Mouse (Mus musculus) T-helper 1 cell (primary cell): ENCODE results near the gene Ppif.

Source experiments
- in situ Hi-C: fragments of 300-600 bp; cut with MboI, MseI; formaldehyde crosslinking; loops from one replicate; pipeline ENCODE4 v1.15.1; 2025; ENCODE audit warnings: high pct_unique_total_duplicates

The Ppif gene

GRCm38 (mm10) chr14:25734736-25735716 is 41.1 kb downstream of the Ppif start:
- in situ Hi-C loops = loop anchor here (5.0 kb wide), 1 partner anchor 57 kb away; no protein-coding TSS in a partner anchor

GRCm38 (mm10) chr14:25736140-25736539 is 42.2 kb downstream of the Ppif start:
- in situ Hi-C loops = loop anchor here (5.0 kb wide), 1 partner anchor 56 kb away; no protein-coding TSS in a partner anchor

DNA sequence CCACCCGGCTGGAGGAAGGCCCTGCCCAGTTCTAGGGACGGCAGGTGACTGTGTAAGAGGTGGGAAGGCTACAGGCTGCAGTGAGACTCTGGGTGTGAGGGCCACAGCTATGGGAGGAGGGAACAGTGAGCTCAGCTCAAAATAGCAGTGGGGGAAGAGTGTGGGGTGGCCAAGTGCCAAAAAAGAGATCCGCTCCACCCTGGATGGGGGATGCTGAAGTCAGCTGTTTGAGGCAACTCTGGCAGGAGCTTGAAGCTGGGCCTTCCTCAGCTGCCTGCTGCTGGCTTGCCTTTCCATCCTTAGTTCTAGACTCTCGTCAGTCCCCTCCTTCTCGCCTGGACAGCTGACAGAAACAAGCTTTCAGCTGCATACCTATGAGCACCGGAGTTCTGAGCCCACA is 42.6 kb downstream of the Ppif start:
- in situ Hi-C loops = loop anchor here (5.0 kb wide), 1 partner anchor 56 kb away; no protein-coding TSS in a partner anchor

GRCm38 (mm10) chr14:25738591-25739001 is 44.6 kb downstream of the Ppif start:
- in situ Hi-C loops = loop anchor here (5.0 kb wide), 1 partner anchor 54 kb away; no protein-coding TSS in a partner anchor

GRCm38 (mm10) chr14:25739957-25740565 is 46.1 kb downstream of the Ppif start:
- in situ Hi-C loops = loop anchor here (5.0 kb wide), 1 partner anchor 52 kb away; no protein-coding TSS in a partner anchor

- in situ Hi-C loops = no loop called here
Observed at GRCm38 (mm10) chr14:25741211-25741610, 47.3 kb downstream of the Ppif start.

GRCm38 (mm10) chr14:25741840-25742367 is 48.0 kb downstream of the Ppif start:
- in situ Hi-C loops = no loop called here

DNA sequence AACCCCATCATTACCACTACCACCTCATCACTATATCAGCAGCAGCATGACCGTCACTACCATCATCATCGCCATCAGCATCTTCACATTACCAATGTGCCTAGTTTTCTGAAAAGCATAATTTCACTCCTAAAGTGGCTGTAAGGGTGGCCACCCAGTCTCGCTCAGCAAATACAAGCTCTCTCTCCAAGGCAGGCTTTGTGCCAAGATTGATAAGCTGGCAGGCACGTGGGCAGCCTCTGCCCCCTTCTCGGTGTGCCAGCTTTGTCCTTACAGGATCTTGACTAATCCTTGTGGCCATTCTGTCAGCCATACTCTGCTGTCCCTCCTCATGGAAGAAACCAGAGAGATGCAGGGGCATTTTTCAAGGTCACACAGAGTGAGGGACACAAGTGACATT is 49.0 kb downstream of the Ppif start:
- in situ Hi-C loops = no loop called here

DNA sequence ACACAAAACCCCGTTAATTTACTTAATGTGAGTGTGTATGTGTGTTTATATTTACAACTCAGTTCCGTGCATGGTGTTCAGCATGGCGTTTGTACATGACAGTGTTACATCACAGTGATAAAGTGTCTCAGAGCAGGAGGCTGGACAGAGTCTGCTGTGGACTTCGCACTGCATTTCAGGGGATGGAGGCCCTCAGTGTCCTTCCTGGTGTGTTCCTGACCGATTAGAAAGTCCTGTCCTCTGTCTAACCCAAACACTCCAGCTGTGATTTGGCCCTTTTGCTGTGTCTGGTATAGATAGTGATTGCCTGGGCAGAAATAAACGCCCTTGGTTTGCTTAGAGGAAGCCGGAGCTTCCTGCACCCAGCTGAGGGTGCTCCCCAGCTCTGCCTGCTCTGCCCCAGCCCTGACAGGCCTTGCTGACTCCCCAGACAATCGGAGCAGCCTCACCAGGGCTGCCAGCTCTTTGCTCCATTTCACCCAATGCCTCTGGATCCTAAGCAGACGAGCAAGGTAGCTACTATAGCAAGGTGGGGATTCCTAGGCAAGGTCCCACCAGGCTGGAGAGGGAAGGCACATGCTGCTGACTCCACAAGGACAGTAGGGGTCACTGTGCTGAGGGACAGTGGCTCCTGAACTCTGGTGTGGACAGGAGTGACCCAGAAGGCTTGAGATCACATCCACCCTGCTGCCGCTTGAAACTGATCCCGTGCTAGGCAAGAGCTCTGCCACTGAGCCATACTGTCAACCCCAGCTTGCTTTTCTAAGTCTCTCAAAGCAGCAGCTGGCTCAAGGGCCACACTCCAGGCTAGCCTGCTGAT is 51.6 kb downstream of the Ppif start:
- in situ Hi-C loops = no loop called here

DNA sequence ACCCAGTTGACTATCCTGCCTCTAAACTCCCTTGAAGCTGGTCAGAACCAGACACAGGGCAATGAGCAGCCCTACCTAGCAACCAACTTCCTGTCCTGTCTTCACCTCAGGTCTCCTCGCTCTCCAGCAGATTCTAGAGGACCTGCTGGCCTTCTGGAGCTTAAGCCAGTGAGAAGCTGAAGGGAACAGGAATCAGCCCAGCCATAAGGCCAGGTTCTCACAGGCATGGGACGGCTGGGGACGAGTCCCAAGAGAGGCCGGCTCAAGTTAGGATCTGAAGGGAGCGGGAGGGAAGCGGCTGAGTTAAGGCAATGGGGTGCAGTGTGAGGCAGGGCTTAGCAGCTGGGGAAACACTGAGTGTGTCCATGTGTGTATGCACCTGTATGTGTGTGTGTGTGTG is 52.4 kb downstream of the Ppif start:
- in situ Hi-C loops = no loop called here

GRCm38 (mm10) chr14:25746971-25747945 is 53.3 kb downstream of the Ppif start:
- in situ Hi-C loops = no loop called here

GRCm38 (mm10) chr14:25747996-25748756 is 54.2 kb downstream of the Ppif start:
- in situ Hi-C loops = no loop called here

DNA sequence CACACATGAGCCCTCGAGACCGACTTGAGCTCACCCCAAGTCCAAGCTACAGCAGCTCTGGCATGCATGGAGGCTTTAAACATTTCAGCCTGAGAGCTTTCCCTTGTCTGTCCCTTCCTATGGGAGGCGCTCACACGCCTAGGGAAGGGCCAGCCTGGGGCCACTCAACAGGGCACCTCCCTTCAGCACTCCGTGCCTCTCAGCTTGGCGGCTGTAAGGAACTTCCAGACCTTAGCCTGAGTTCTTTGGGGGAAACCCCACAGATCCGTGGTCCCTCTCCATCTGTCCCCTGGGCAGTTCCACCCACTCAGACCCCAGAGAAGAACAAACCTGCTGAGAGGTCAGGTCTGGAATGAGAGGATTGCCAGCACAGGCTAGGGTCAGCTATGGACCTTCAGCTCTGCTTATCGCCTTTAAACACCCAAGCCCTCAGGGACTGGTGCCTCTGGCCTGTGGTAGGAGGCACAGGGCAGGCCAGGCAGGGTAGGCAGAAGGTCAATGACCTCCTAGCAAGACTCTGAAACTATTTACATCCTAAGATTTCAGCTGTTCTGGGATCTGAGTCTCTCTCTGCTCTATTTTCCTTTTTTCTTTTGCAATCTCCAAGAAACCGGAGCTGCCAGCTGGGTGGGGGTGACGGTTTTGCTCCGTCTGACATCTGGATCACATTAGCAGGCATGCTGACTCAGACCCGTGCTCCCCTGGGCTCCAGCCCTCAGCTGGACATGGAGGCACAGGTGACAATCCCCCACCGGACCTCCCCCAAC is 55.4 kb downstream of the Ppif start:
- in situ Hi-C loops = no loop called here
